Mouse (Mus musculus) CH12.LX (cell line): ENCODE results near the gene Syt8. TPM values are rescaled to one million over a fixed set of nuclear protein-coding genes. Genes with fewer than 3 reads are reported as not detected.

ENCODE experiments used
- DNase-seq: peaks from one replicate; pipeline ENCODE4 v3.0.0-alpha.2; 2013; ENCODE audit errors: extremely low read depth
- H3K27ac ChIP-seq: 2 replicates; pipeline ENCODE4 v1.5.1; 2012; ENCODE audit warnings: low read depth, mild to moderate bottlenecking, control low read depth, moderate library complexity; ENCODE audit not compliant: insufficient read depth
- H3K27me3 ChIP-seq: replicated peaks from 2 replicates; pipeline ENCODE3; 2012; ENCODE audit warnings: inconsistent platforms
- H3K36me3 ChIP-seq, 2 experiments: replicated peaks in 1 of 2; 2 replicates each; pipeline versions ENCODE3 to v1.6.1; 2012; ENCODE audit warnings: inconsistent platforms in 1 of 2, low read length in 1 of 2, mild to moderate bottlenecking in 1 of 2, mixed read lengths in 1 of 2, moderate library complexity in 1 of 2; ENCODE audit not compliant: control insufficient read depth in 1 of 2, insufficient read depth in 1 of 2
- H3K4me1 ChIP-seq, 2 experiments: 2 replicates each; pipeline ENCODE4 v1.6.1; 2012; ENCODE audit warnings: inconsistent platforms in 1 of 2, moderate library complexity in 1 of 2; ENCODE audit not compliant: insufficient read depth in 2 of 2, control insufficient read depth in 1 of 2
- H3K4me2 ChIP-seq: 2 replicates; pipeline ENCODE4 v1.6.1; 2012; ENCODE audit warnings: low read depth, mild to moderate bottlenecking, control low read depth; ENCODE audit not compliant: poor library complexity, insufficient read depth, severe bottlenecking
- H3K4me3 ChIP-seq, 3 experiments: fragments of 150-350 bp in 1 of 3; sonication (generic) in 1 of 3; replicated peaks in 1 of 3; 2 replicates each; pipeline versions ENCODE3 to v1.5.1; 2011 to 2012; ENCODE audit warnings: low read depth in 2 of 3, low read length in 2 of 3, mild to moderate bottlenecking in 2 of 3, moderate library complexity in 2 of 3, control low read depth in 1 of 3, improper control_type of control experiment in 1 of 3, inconsistent platforms in 1 of 3, mixed read lengths in 1 of 3; ENCODE audit not compliant: poor library complexity in 1 of 3
- H3K79me2 ChIP-seq: replicated peaks from 2 replicates; pipeline ENCODE4 v1.6.1; 2012; ENCODE audit warnings: mild to moderate bottlenecking, moderate library complexity; ENCODE audit not compliant: control insufficient read depth, poor library complexity, insufficient read depth, severe bottlenecking; ENCODE audit errors: extremely low read depth
- H3K9ac ChIP-seq: 2 replicates; pipeline ENCODE4 v1.6.1; 2012; ENCODE audit warnings: low read depth, mild to moderate bottlenecking, control low read depth, moderate library complexity; ENCODE audit not compliant: insufficient read depth
- H3K9me3 ChIP-seq: replicated peaks from 2 replicates; pipeline ENCODE3; 2012; ENCODE audit warnings: low read length, inconsistent platforms, mixed read lengths
- E2F4 ChIP-seq: IDR thresholded peaks from 2 replicates; pipeline ENCODE4 v1.6.1; 2011; ENCODE audit warnings: low read depth, low read length, improper control_type of control experiment; ENCODE audit not compliant: insufficient replicate concordance
- ELF1 ChIP-seq: IDR thresholded peaks from 2 replicates; pipeline ENCODE4 v1.6.1; 2014; ENCODE audit warnings: low read depth, mild to moderate bottlenecking, inconsistent platforms, low read length, improper control_type of control experiment
- EP300 ChIP-seq: IDR thresholded peaks from 2 replicates; pipeline ENCODE4 v1.6.1; 2011; ENCODE audit warnings: low read length, improper control_type of control experiment
- IRF4 ChIP-seq: IDR thresholded peaks from 2 replicates; pipeline ENCODE4 v1.6.1; 2014; ENCODE audit warnings: low read depth, mild to moderate bottlenecking, inconsistent platforms, low read length, improper control_type of control experiment
- JUND ChIP-seq: conservative IDR thresholded peaks from 2 replicates; pipeline ENCODE4 v1.6.1; 2011; ENCODE audit warnings: low read depth, low read length, improper control_type of control experiment
- MAFK ChIP-seq: IDR thresholded peaks from 2 replicates; pipeline ENCODE4 v1.6.1; 2011; ENCODE audit warnings: low read length, improper control_type of control experiment; ENCODE audit not compliant: insufficient replicate concordance
- MAX ChIP-seq: IDR thresholded peaks from 2 replicates; pipeline ENCODE4 v1.6.1; 2011; ENCODE audit warnings: low read length, improper control_type of control experiment
- MAZ ChIP-seq: IDR thresholded peaks from 2 replicates; pipeline ENCODE4 v1.6.1; 2012; ENCODE audit warnings: low read depth, mild to moderate bottlenecking, inconsistent platforms, low read length, improper control_type of control experiment, moderate library complexity
- POLR2A ChIP-seq: IDR thresholded peaks from 2 replicates; pipeline ENCODE4 v1.6.1; 2011; ENCODE audit warnings: low read depth, mild to moderate bottlenecking, improper control_type of control experiment, low read length
- POLR2AphosphoS2 ChIP-seq: IDR thresholded peaks from 2 replicates; pipeline ENCODE4 v1.6.1; 2011; ENCODE audit warnings: low read depth, low read length, improper control_type of control experiment
- RAD21 ChIP-seq: IDR thresholded peaks from 2 replicates; pipeline ENCODE4 v1.6.1; 2011; ENCODE audit warnings: low read depth, mild to moderate bottlenecking, low read length, improper control_type of control experiment, moderate library complexity
- RCOR1 ChIP-seq: conservative IDR thresholded peaks from 2 replicates; pipeline ENCODE4 v1.6.1; 2012; ENCODE audit warnings: low read depth, mild to moderate bottlenecking, inconsistent platforms, low read length, improper control_type of control experiment
- SMC3 ChIP-seq: IDR thresholded peaks from 2 replicates; pipeline ENCODE4 v1.6.1; 2011; ENCODE audit warnings: low read depth, low read length, improper control_type of control experiment
- TCF12 ChIP-seq: IDR thresholded peaks from 2 replicates; pipeline ENCODE4 v1.6.1; 2014; ENCODE audit warnings: low read depth, mild to moderate bottlenecking, inconsistent platforms, low read length, improper control_type of control experiment
- UBTF ChIP-seq: IDR thresholded peaks from 2 replicates; pipeline ENCODE4 v1.6.1; 2012; ENCODE audit warnings: low read depth, mild to moderate bottlenecking, inconsistent platforms, low read length, improper control_type of control experiment, moderate library complexity
- USF1 ChIP-seq: IDR thresholded peaks from 2 replicates; pipeline ENCODE4 v1.6.1; 2014; ENCODE audit warnings: low read depth, mild to moderate bottlenecking, inconsistent platforms, low read length, improper control_type of control experiment
- ZC3H11A ChIP-seq: IDR thresholded peaks from 2 replicates; pipeline ENCODE4 v1.6.1; 2012; ENCODE audit warnings: low read depth, mild to moderate bottlenecking, inconsistent platforms, low read length, improper control_type of control experiment
- ZMIZ1 ChIP-seq: IDR thresholded peaks from 2 replicates; pipeline ENCODE4 v1.6.1; 2012; ENCODE audit warnings: low read depth, mild to moderate bottlenecking, inconsistent platforms, low read length, improper control_type of control experiment
- ZNF384 ChIP-seq: IDR thresholded peaks from 2 replicates; pipeline ENCODE4 v1.6.1; 2012; ENCODE audit warnings: low read depth, low read length, improper control_type of control experiment, inconsistent platforms
- dilution Hi-C: fragments of 300-500 bp; cut with MboI; formaldehyde crosslinking; loops from 2 replicates; pipeline ENCODE4 v1.14.3; 2020; ENCODE audit warnings: low sequenced_read_pairs; ENCODE audit not compliant: extremely low pct_unique_long_range_greater_than_20kb, extremely low pct_ligation_motif_present
- in situ Hi-C: fragments of 300-500 bp; cut with MboI; formaldehyde crosslinking; loops from 3 replicates; pipeline ENCODE4 v1.14.3; 2019; ENCODE audit warnings: low sequenced_read_pairs, low pct_ligation_motif_present, low pct_unique_long_range_greater_than_20kb, mixed read lengths
- polyA plus RNA-seq: library from polyadenylated mRNA; unstranded; fragments of >175 nt; gene quantifications from 2 replicates; pipeline ENCODE4 v1.2.1, GENCODE M21; 2012; ENCODE audit warnings: low read depth; ENCODE audit not compliant: insufficient read length
- total RNA-seq, 2 experiments: library from RNA; depleted of rRNA; stranded (reverse); fragments of 300-350 nt in 1 of 2; fragments of >200 nt in 1 of 2; gene quantifications; 2 replicates each; pipeline ENCODE4 v1.2.3; 2012 to 2014

Syt8 gene
- total and polyA plus RNA-seq, 3 experiments: not detected

DNA sequence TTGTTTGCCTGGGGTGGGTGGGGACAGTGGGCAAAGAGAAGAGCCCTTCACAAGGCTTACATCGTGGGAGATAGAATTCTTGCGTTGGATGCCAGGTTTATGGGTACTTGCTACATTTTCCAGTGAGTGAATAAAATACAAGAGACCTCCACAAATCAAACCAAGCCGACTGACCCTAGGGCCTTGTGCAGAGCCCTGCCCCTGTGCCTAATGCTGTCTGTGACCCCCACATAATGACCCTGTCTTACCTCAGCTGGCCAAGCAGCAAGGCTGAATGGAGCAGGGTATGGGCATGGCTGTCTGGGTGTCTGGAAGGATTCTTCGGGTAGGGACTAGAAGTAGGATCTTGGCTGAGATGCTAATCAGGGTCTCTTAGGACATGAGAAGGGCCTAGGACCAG, 11.6 kb downstream of the Syt8 start:
- dilution Hi-C loops: no loop called here
- Histone ChIP-seq H3K4me3 (no peak overlapping the region), H3K4me2 (no peak overlapping the region), H3K79me2 (no peaks in the 10 kb centered on the region), H3K36me3 (peaks cover 0 to 16% of the 10 kb centered on the region in 2 experiments), H3K9me3 (no peaks in the 10 kb centered on the region), H3K27ac (no peak overlapping the region), H3K4me1 (peaks cover 30 to 46% of the 10 kb centered on the region in 2 experiments), H3K27me3 (no peaks in the 10 kb centered on the region), H3K9ac (no peak overlapping the region)
- TF ChIP-seq RCOR1 (no peak), MAX (no peak), EP300 (no peak), MAFK (no peak), ZC3H11A (no peak), ZNF384 (no peak), IRF4 (no peak), RAD21 (no peak)
- no peak for DNase-seq
- in situ Hi-C loops: no loop called here

DNA sequence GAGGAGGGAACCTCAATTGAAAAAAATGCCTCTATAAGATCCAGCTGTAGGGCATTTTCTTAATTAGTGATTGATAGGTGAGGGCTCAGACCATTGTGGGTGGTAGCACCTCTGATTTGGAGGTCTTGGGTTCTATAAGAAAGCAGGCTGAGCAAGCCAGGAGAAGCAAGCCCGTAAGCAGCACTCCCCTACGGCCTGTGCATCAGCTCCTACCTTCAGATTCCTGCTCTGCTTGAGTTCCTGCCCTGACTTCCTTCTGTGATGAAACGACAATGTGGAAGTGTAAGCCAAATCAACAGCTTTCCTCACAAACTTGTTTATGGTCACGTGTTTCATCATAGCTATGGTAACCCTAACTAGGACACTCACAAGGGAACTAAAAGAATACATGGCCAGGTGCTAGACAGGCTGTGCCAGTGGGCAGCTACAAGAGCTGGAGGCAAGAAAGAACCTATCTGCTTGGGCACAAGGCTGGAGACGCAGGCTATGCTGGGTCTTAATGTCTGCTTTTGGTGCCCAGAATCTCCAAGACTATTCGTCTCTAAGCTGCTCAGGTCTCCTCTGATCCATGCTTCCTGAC, 14.5 kb downstream of the Syt8 start:
- dilution Hi-C loops: no loop called here
- no peak for DNase-seq
- H3K27ac ChIP-seq: no peak overlapping the region
- in situ Hi-C loops: no loop called here
- H3K36me3 ChIP-seq: peaks cover 0 to 12% of the 10 kb centered on the region in 2 experiments
- H3K4me3 ChIP-seq: no peak overlapping the region
- no peaks in the 10 kb centered on the region for H3K79me2 ChIP-seq
- no peaks in the 10 kb centered on the region for H3K9me3 ChIP-seq
- H3K9ac ChIP-seq: no peak overlapping the region
- H3K4me2 ChIP-seq: no peak overlapping the region
- no peak for TF ChIP-seq SMC3
- TF ChIP-seq ELF1: no peak
- TF ChIP-seq UBTF: no peak
- TF ChIP-seq USF1: no peak
- TF ChIP-seq POLR2A: no peak
- no peak for TF ChIP-seq E2F4
- no peak for TF ChIP-seq MAZ
- no peak for TF ChIP-seq POLR2AphosphoS2
- TF ChIP-seq ZNF384: no peak
- TF ChIP-seq JUND: no peak
- TF ChIP-seq ZMIZ1: no peak
- no peak for TF ChIP-seq TCF12
- no peak for TF ChIP-seq EP300
- H3K4me1 ChIP-seq: peaks cover 5 to 21% of the 10 kb centered on the region in 2 experiments; a peak in 3 of 4 replicates
- no peaks in the 10 kb centered on the region for H3K27me3 ChIP-seq
